ENCODE assay signal across 9 mouse cellular contexts in genomic region chr4:34887295-34887694, GRCm38 (mm10). TPM values are rescaled to one million over a fixed set of nuclear protein-coding genes. Genes with fewer than 3 reads are reported as not detected.
A peak's percentile ranks its signal among the peaks of the same experiment; 100 is the strongest.
DNase-seq lines count a peak whose midpoint lies in the region; ATAC-seq and TF ChIP-seq lines count a peak whose summit lies in the region.
"Had no signal": no experiment of that assay in that cellular context is flagged by ENCODE, and none has a peak within 500 bp of the region (broad histone marks: within the 10 kb centered on the region; RNA-seq: fewer than 3 reads in every experiment).

No protein-coding gene starts in this region.

- H3K27ac ChIP-seq in heart, embryonic 10.5 days, result peak overlapping the region; percentile 95
- H3K27ac ChIP-seq in ES-Bruce4 (ENCODE audit: insufficient read depth, low read length), result no peak overlapping the region
- H3K27ac ChIP-seq in forebrain, embryonic 16.5 days (ENCODE audit: low read length), result peak overlapping the region; percentile 90; the same call in 1 of the 2 replicates
- H3K27ac ChIP-seq in liver, embryonic 16.5 days (ENCODE audit: low read length), result peak overlapping the region; percentile 81; the same call in 1 of the 2 replicates

- DNase-seq in heart, embryonic 10.5 days (ENCODE audit: low spot score), result no peak
- no peak for DNase-seq in heart, postnatal 10 days
- no peak for DNase-seq in urinary bladder, postnatal 10 days (ENCODE audit: low spot score)
- DNase-seq in yolk sac, embryonic 10.5 days (ENCODE audit: low spot score), result no peak
- no peak for DNase-seq in cerebellum, postnatal 14 days

- H3K4me1 ChIP-seq in heart, embryonic 10.5 days, result peaks cover 25% of the 10 kb centered on the region; the same call in 1 of the 2 replicates
- peaks cover 2% of the 10 kb centered on the region for H3K4me1 ChIP-seq in ES-Bruce4 (ENCODE audit: control insufficient read depth, insufficient read depth, low read length)
- H3K4me1 ChIP-seq in forebrain, embryonic 16.5 days (replicated peaks; ENCODE audit: control insufficient read depth, insufficient read depth, low read length), result peaks cover 15% of the 10 kb centered on the region
- peaks cover 19% of the 10 kb centered on the region for H3K4me1 ChIP-seq in liver, embryonic 16.5 days (ENCODE audit: control insufficient read depth, low read depth, low read length)

- intact Hi-C loops in heart, postnatal 10 days (cut with DNase I), result loop anchor here (5.0 to 10.0 kb wide), 2 partner anchors 202 to 335 kb away; partner anchors contain the start of genes Akirin2 and Slc35a1

- peaks cover 13% of the 10 kb centered on the region; the same call in 1 of the 2 replicates for H3K27me3 ChIP-seq in heart, embryonic 10.5 days (ENCODE audit: insufficient read depth, poor library complexity, severe bottlenecking)
- H3K27me3 ChIP-seq in ES-Bruce4 (ENCODE audit: control insufficient read depth, insufficient read depth, low read length, poor library complexity, severe bottlenecking), result peaks cover 1% of the 10 kb centered on the region; the same call in 1 of the 2 replicates
- H3K27me3 ChIP-seq in forebrain, embryonic 16.5 days (replicated peaks; ENCODE audit: control insufficient read depth, insufficient read depth, low read length), result peaks cover 14% of the 10 kb centered on the region; the same call in 1 of the 2 replicates
- H3K27me3 ChIP-seq in liver, embryonic 16.5 days (ENCODE audit: control insufficient read depth, insufficient read depth, low read depth, low read length), result peaks cover 15% of the 10 kb centered on the region
- H3K27me3 ChIP-seq: Patski had no signal

- 19% methylated on average over 7 of the region's 7 CpGs for WGBS in heart, embryonic 10.5 days
- WGBS in forebrain, embryonic 16.5 days, result 4% methylated on average over 7 of the region's 7 CpGs
- 11% methylated on average over 7 of the region's 7 CpGs for WGBS in liver, embryonic 16.5 days (ENCODE audit: insufficient replicate concordance)

- peak overlapping the region; percentile 96 for H3K9ac ChIP-seq in ES-Bruce4 (ENCODE audit: low read depth, poor library complexity, severe bottlenecking)
- peak overlapping the region; percentile 79 for H3K9ac ChIP-seq in forebrain, embryonic 16.5 days (replicated peaks; ENCODE audit: low read depth, low read length)
- peak overlapping the region; percentile 90 for H3K9ac ChIP-seq in liver, embryonic 16.5 days (ENCODE audit: low read depth, low read length)

- H3K36me3 ChIP-seq in heart, embryonic 10.5 days, result no peaks in the 10 kb centered on the region
- no peaks in the 10 kb centered on the region for H3K36me3 ChIP-seq in ES-Bruce4 (ENCODE audit: control insufficient read depth, insufficient read depth, low read length, poor library complexity, severe bottlenecking)
- H3K36me3 ChIP-seq in forebrain, embryonic 16.5 days (ENCODE audit: control insufficient read depth, insufficient read depth), result no peaks in the 10 kb centered on the region
- H3K36me3 ChIP-seq in liver, embryonic 16.5 days (ENCODE audit: control insufficient read depth, insufficient read depth), result no peaks in the 10 kb centered on the region

- peak overlapping the region; percentile 72 for H3K4me2 ChIP-seq in forebrain, embryonic 16.5 days (ENCODE audit: low read length)
- H3K4me2 ChIP-seq in liver, embryonic 16.5 days (ENCODE audit: low read depth, low read length), result peak overlapping the region; percentile 69

- TF ChIP-seq EP300 in ES-Bruce4 (IDR thresholded peaks at IDR 0.05; ENCODE audit: insufficient read depth, low read depth, low read length), result no peak

- H3K9me3 ChIP-seq in heart, embryonic 10.5 days, result no peaks in the 10 kb centered on the region
- no peaks in the 10 kb centered on the region for H3K9me3 ChIP-seq in ES-Bruce4 (replicated peaks; ENCODE audit: control insufficient read depth, insufficient read depth, low read length, poor library complexity, severe bottlenecking)
- no peaks in the 10 kb centered on the region for H3K9me3 ChIP-seq in forebrain, embryonic 16.5 days (ENCODE audit: control insufficient read depth, low read length)
- H3K9me3 ChIP-seq in liver, embryonic 16.5 days (replicated peaks; ENCODE audit: control insufficient read depth, low read length), result no peaks in the 10 kb centered on the region

- TF ChIP-seq CTCF in ES-Bruce4 (IDR thresholded peaks at IDR 0.05; ENCODE audit: low read depth, low read length), result no peak

- no peak for ATAC-seq in forebrain, embryonic 16.5 days
- ATAC-seq in liver, embryonic 16.5 days (ENCODE audit: low read depth), result no peak

- H3K4me3 ChIP-seq in heart, embryonic 10.5 days, result peak overlapping the region; percentile 80
- H3K4me3 ChIP-seq in ES-Bruce4 (ENCODE audit: low read depth, low read length), result peak overlapping the region; percentile 90
- peak overlapping the region; percentile 61 for H3K4me3 ChIP-seq in forebrain, embryonic 16.5 days (replicated peaks; ENCODE audit: low read length)
- H3K4me3 ChIP-seq in liver, embryonic 16.5 days (ENCODE audit: low read depth, low read length), result peak overlapping the region; percentile 89

- no peak for TF ChIP-seq POLR2A in ES-Bruce4 (IDR thresholded peaks at IDR 0.05; ENCODE audit: insufficient read depth, low read length)

RNA-seq across cellular contexts. Expression of gene Zfp292, which starts 4.5 kb away (rescaled TPM):
- 16.1 and 17.6 TPM in 2 replicates for polyA plus RNA-seq in heart, embryonic 10.5 days (2016; fragmentation: Nextera tagmentation; extraction: Ambion mirVana)
- total RNA-seq in heart, postnatal 10 days (2021), result 10 to 100 TPM; 21.4 to 22.4 TPM
- 32.7 and 36.9 TPM in 2 replicates for polyA plus RNA-seq in ES-Bruce4 (2011; ENCODE audit: insufficient read depth, insufficient read length, low read depth, missing spikeins)
- polyA plus RNA-seq in forebrain, embryonic 16.5 days (2015; fragmentation: Nextera tagmentation; extraction: Ambion mirVana), result 36.6 and 41.5 TPM in 2 replicates
- polyA plus RNA-seq in liver, embryonic 16.5 days (2015; fragmentation: Nextera tagmentation; extraction: Ambion mirVana), result 4.5 and 4.7 TPM in 2 replicates

RNA-seq across cellular contexts. Expression of gene Cga, which starts 6.3 kb away (rescaled TPM):
- polyA plus RNA-seq in heart, embryonic 10.5 days (2016; fragmentation: Nextera tagmentation; extraction: Ambion mirVana), result not detected in 2 replicates
- not detected for total RNA-seq in heart, postnatal 10 days (2021)
- not detected in 2 replicates for polyA plus RNA-seq in ES-Bruce4 (2011; ENCODE audit: insufficient read depth, insufficient read length, low read depth, missing spikeins)
- not detected in 2 replicates for polyA plus RNA-seq in forebrain, embryonic 16.5 days (2015; fragmentation: Nextera tagmentation; extraction: Ambion mirVana)
- 0.14 TPM in 1 of 2 replicates, not detected in the other for polyA plus RNA-seq in liver, embryonic 16.5 days (2015; fragmentation: Nextera tagmentation; extraction: Ambion mirVana)
- polyA plus RNA-seq: Patski had no signal
